Mouse (Mus musculus): ENCODE measurements around the gene Spop.

The Spop gene

DNA sequence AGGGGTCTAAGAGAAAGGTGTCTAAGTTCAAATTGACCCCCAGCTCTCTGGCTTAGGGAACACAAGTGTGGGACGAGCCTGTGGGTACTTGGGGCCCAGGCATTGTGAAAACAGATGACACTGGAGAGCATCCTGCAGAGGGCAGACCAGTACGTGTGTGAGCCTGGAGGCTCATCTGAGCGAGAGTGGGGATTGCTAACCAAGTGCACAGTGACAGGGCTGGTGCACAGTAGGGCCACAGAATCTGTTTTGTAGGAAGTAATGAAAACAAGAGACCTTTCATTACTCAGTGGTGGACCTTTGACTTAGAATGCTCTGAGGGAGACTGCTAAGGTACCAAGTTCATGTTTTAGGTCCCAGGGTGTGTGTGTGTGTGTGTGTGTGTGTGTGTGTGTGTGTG, 106.1 kb downstream of the Spop start:
- peak; percentile 47 for DNase-seq (ENCODE audit: low read depth, low spot score)

DNA sequence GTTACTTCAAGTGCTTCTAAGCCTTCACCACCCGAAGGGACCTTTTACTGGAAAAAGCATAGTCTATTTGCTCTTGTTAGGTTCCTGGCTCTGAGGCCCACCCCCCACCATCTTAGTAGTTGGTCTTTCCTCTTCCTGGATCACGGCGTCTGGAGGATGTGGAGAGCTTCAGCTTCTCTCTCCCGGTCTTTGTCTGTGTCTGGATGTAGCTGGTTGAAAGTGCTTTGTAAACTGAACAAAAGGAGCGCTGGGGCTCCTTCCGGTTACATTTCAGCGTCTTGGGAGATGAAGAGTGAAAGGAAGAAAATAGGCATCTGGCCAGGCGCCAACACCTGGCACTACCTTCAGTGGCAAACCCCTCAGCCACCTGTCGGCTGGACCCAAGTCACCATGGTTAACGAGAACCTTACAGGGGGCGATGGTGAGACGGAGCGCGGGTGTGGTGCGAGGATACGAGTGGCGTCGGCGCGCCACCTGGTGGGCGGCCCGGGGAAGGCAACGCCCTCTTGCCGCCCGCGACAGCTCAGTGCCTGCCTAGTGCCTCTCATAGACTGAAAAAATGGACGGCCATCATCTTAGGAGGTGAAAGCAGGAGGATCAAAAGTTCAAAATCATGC, 106.7 kb downstream of the Spop start:
- DNase-seq (ENCODE audit: low read depth, low spot score), result peak; percentile 92

DNA sequence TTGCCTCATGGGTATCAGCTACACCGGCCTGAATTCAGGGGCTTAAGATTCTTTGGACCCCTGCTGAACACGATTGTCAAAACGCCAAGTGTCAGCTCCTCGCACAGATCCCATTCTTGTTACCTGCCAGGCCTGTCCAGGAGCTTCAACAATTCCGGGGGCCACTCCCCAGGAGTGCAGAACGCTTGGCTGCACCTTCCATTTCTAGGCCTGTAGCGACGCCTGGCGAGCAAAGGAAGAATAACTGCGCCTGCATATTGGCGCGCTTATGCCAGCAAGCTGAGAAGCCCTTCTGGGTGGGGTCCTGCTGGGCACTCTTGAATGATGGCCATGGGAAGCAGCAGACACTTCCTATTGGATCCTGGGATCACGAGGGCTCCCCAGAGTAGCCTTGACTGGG, 107.7 kb downstream of the Spop start:
- peak; percentile 85 for DNase-seq (ENCODE audit: low read depth, low spot score)

DNA sequence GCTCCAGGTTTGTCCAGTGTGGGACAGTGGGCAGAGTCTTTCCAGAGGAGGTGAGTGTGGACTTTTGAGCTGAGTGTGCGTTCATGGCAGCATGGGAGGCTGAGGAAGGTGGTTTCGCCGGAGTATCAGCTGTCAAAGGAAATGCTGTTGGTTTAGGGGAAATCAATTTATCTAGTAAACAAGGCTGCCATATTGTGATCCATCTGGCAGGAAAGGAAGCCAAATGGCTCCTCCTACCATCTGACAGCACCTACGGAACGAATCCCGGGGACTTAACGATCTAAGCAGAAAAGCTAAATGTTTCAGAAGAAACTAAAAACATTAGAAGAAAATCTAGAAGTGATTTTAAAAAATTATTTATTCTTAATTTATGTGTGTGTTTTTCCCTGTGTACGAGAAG, 113.4 kb downstream of the Spop start:
- no peak for DNase-seq (ENCODE audit: low read depth, low spot score)

DNA sequence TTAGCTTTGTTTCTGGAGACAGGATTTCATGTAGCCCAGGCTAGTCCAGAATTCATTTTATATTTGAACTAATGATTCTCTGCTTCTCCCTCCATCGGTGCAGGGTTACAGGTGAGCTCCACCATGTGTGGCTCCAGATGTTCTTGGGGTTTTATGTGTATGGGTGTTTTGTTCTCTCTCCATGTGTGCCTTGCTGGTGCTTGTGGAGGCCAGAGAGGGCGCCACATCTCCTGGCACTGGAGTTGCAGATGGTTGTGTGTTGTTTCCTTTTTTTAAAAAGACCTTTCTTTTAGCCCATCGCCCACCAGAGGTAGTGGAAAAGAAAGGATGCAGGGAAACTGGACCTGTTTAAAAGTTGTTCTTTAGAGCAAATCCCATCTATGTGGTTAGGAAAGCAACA, 114.4 kb downstream of the Spop start:
- DNase-seq (ENCODE audit: low read depth, low spot score), result peak; percentile 53

DNA sequence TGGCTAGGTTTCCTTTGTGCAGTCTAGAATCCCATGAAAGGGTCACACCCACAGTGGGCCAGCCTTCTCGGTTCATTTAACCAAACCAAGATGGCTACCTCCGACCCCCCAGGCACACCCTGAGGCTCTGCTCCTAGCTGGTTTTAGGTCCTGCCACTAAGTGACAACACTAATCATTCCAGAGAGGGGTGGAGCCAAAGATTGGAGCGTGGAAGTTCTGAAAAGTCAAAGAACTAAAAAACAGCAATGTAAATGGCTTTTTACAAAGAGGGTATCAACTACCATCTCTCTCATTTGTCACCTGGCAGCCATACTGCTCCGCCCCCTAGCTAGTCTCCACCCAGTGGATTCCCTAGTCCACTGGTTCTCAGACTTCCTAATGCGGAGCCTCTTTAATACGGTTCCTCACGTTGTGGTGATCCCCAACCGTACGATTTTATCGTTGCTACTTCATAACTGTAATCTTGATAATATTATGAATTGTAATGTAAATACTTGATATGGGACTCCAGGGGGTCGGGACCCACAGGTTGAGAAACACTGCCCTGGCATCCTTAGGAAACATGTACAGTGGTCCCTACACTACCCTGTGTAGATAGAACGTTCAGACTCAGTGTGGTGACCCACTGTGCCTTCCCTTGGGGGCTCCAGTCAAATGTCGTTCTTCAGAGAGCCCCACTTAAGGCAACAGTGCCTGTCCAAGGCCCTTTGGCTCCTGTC, 118.6 kb downstream of the Spop start:
- peak; percentile 94 for DNase-seq (ENCODE audit: low read depth, low spot score)

DNA sequence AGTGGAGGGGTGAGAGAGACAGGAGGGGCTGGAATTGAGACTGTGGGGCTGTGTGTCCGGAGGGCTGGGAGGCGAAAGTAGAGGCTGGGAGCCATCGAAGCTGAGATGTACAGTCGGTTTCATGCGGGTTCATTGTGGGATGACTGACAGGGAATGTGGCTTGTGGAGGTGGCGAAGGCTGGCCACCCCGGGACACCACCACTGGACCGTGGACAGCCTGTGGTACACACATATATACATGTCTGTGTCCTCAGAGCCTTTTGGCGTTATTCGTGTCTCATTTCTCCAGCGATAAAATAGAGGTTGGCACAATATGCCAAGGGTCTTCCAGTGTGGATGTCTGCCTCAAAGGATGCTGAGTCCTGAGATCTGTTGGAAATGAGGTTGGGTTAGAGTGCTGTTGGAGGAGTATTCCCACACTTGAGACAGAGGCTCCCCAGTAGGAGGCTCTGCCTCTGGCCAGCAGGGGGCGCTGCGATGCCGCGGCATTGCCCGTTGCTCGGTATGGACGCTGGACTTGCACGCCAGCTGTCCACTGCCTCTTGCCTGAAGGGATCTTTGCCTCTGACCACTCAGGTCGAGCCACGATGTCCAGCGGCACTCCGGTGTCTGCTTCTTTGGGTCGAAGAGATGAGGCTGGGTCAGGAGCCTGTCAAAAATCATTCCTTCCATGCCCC, 119.7 kb downstream of the Spop start:
- DNase-seq (ENCODE audit: low read depth, low spot score), result peak; percentile 75

DNA sequence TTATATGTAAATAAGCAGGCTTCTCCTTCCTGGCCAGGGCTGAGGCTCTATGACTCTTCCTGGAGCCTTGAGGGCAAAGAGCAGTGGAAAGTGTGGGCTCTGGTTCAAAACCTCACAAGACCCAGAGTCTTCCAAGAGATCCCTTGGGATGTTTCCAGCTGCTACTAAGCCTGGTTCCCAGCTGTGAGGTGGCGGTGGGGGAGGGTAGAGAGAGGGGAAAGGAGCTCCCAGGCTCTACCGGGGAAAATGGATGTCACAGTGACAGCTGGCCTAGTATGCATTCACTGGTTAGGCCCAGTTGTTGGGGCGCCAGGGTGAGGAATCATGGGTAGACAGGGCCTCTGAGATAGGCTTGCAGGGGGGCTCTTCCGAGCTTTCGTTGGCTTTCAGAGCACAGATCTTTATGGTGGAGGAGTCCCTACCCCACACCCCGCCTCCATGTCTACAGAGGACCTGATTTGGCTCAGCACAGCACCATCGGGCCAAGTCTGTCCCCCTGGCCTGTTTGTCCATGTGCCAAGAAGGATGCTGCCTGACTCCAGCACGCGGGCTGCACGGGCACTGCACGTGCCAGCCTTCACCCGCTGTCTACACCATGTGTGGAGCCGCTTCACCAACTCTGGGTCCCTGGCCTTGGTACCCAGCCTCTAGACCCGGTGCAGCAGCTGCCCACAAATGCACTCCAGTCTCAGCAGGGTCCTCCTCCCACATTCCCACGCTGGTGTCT, 124.7 kb downstream of the Spop start:
- no peak for DNase-seq (ENCODE audit: low read depth, low spot score)

DNA sequence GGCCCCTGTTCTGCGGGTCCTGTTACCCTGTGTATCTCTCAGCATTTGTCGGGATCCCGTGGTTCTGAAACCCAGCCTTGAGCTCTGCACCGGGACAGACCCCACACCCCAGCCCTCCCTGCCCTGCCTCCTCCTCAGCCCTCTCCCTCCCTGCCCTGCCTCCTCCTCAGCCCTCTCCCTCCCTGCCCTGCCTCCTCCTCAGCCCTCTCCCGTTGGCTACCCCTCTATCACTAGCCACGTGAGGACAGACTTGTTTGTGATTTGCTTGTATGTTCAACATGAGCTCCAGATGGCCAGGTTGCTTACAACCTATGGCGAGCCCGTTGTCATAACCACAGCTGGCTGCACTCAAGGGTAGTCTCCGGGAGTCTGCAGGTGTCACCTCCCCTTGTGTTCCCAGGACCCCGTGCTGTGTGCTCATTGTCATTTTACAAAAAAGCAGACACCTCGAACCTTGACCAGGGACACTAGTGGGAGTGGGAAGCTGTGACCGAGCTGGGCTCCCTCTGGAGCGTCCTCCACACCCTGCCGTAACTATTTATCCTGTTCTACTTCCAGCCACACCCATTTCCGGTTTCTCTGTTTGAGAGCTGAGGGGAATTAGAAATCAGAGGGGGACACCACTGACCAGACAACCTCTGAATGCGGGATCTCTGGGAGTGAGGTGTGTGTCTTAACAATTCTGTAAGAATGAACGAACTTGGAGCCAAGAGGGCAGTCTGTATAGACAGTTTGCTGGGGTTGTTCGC, 126.9 kb downstream of the Spop start:
- peak; percentile 92 for DNase-seq (ENCODE audit: low read depth, low spot score)

All from R1 (cell line).